Mouse (Mus musculus): ENCODE results near the gene Dlx3.

Gene Dlx3

GRCm38 (mm10) chr11:95157356-95157755 is 37.4 kb downstream of the Dlx3 start:
- no peak for DNase-seq (ENCODE audit: low read depth)

GRCm38 (mm10) chr11:95157872-95158271 is 38.0 kb downstream of the Dlx3 start:
- DNase-seq (ENCODE audit: low read depth), result no peak

DNA sequence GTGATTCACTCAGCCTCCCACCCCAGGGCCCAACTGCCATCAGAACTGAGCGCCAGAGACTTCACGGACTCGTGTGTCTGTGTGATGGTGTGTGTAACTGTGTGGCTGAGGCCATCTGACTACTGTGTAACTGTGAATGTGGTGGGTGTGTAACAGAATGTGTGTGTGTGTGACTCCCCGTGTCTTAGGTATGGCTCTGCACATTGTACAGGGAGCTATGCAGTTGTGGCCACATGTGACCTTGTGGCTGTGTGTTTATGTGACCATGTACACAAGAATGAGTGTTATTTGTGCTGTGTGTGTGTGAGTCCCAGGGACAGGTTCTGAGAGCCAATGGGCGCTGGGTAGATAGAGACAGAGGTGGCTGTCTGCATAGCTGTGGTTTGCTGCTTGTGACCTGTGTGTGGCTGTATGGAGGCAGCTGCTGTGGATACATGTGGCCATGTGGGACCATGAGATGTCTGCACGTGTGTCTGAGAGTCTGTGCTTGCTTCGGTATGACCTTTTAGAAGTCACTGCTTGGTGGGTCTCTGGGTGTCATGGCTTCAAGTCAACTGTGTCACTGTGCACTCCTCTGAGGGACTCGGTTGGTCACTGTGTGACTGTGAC is 39.9 kb downstream of the Dlx3 start:
- DNase-seq (ENCODE audit: low read depth), result no peak

GRCm38 (mm10) chr11:95160693-95161092 is 40.8 kb downstream of the Dlx3 start:
- no peak for DNase-seq (ENCODE audit: low read depth)

- no peak for DNase-seq (ENCODE audit: low read depth)
These were observed 41.8 kb downstream of the Dlx3 start for GRCm38 (mm10) chr11:95161708-95162107.

DNA sequence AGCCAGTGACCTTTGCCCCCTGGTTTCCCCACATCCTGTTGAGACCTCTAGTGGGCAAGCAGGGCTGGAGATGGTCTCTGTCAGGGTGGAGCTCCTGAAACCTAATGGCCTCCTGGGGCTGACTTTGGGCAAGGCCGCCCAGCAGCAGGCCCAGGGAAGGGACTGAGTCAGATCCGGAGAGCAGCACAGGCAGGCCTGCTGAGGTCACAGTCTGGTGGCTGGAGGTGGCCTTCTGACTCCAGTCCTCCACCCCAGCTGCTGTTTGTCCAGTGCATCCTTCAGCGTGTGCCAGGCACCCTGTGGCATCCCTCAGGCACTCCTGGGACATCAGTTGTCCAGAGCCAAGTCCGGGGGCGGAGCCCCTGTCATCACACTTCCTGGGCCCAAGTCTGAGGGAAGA is 45.9 kb downstream of the Dlx3 start:
- DNase-seq (ENCODE audit: low read depth), result no peak
